In genomic region chr5:30943004-30943403, GRCm38 (mm10) we compare ENCODE assay signal across 12 mouse cellular contexts. TPM values are rescaled to one million over a fixed set of nuclear protein-coding genes. Genes with fewer than 3 reads are reported as not detected.
DNase-seq lines count a peak whose midpoint lies in the region; ATAC-seq and TF ChIP-seq lines count a peak whose summit lies in the region.
"Had no signal": no experiment of that assay in that cellular context is flagged by ENCODE, and none has a peak within 500 bp of the region (broad histone marks: within the 10 kb centered on the region; RNA-seq: fewer than 3 reads in every experiment).

No protein-coding gene starts in this region.

- no peak for ATAC-seq in intestine, postnatal 0 days
- ATAC-seq in intestine, embryonic 16.5 days: no peak
- no peak for ATAC-seq in kidney, postnatal 0 days (replicated peaks; ENCODE audit: low FRiP score, low read depth)

- H3K4me1 ChIP-seq in intestine, postnatal 0 days (replicated peaks; ENCODE audit: control insufficient read depth, insufficient read depth, low read length): no peaks in the 10 kb centered on the region
- peaks cover 10% of the 10 kb centered on the region for H3K4me1 ChIP-seq in intestine, embryonic 16.5 days (ENCODE audit: control insufficient read depth, insufficient read depth, low read length)
- no peaks in the 10 kb centered on the region for H3K4me1 ChIP-seq in kidney, postnatal 0 days (replicated peaks; ENCODE audit: insufficient read depth, low read length)

- H3K27ac ChIP-seq in intestine, postnatal 0 days (ENCODE audit: low read depth, low read length): no peak overlapping the region
- no peak overlapping the region for H3K27ac ChIP-seq in intestine, embryonic 16.5 days (ENCODE audit: low read length)
- no peak overlapping the region for H3K27ac ChIP-seq in kidney, postnatal 0 days
- H3K27ac ChIP-seq: lung, embryonic 15.5 days had no signal

- no peaks in the 10 kb centered on the region for H3K36me3 ChIP-seq in intestine, postnatal 0 days (ENCODE audit: control insufficient read depth, insufficient read depth)
- no peaks in the 10 kb centered on the region for H3K36me3 ChIP-seq in intestine, embryonic 16.5 days (ENCODE audit: control insufficient read depth, insufficient read depth, low read length)
- H3K36me3 ChIP-seq in kidney, postnatal 0 days (ENCODE audit: insufficient read depth, low read length): no peaks in the 10 kb centered on the region
- H3K36me3 ChIP-seq: lung, embryonic 15.5 days had no signal

- H3K9me3 ChIP-seq in intestine, postnatal 0 days (ENCODE audit: control insufficient read depth): no peaks in the 10 kb centered on the region
- H3K9me3 ChIP-seq in intestine, embryonic 16.5 days (ENCODE audit: control insufficient read depth, low read length): no peaks in the 10 kb centered on the region
- no peaks in the 10 kb centered on the region for H3K9me3 ChIP-seq in kidney, postnatal 0 days (replicated peaks; ENCODE audit: low read length)
- H3K9me3 ChIP-seq: lung, embryonic 15.5 days had no signal

- no peak overlapping the region for H3K4me2 ChIP-seq in intestine, postnatal 0 days (replicated peaks; ENCODE audit: low read depth)
- H3K4me2 ChIP-seq in intestine, embryonic 16.5 days (ENCODE audit: low read depth, low read length): no peak overlapping the region
- no peak overlapping the region for H3K4me2 ChIP-seq in kidney, postnatal 0 days (ENCODE audit: low read length)
- H3K4me2 ChIP-seq: lung, embryonic 15.5 days had no signal

- no peaks in the 10 kb centered on the region for H3K27me3 ChIP-seq in intestine, postnatal 0 days (replicated peaks; ENCODE audit: control insufficient read depth, insufficient read depth, low read length)
- no peaks in the 10 kb centered on the region for H3K27me3 ChIP-seq in intestine, embryonic 16.5 days (replicated peaks; ENCODE audit: control insufficient read depth, insufficient read depth, low read length)
- H3K27me3 ChIP-seq in kidney, postnatal 0 days (ENCODE audit: insufficient read depth, low read length): no peaks in the 10 kb centered on the region

- no peak overlapping the region for H3K4me3 ChIP-seq in intestine, postnatal 0 days (ENCODE audit: low read depth, low read length)
- H3K4me3 ChIP-seq in intestine, embryonic 16.5 days (ENCODE audit: low read length): no peak overlapping the region
- no peak overlapping the region for H3K4me3 ChIP-seq in kidney, postnatal 0 days (replicated peaks; ENCODE audit: low read depth, low read length)
- H3K4me3 ChIP-seq: lung, embryonic 15.5 days had no signal

- peak; percentile 73 for TF ChIP-seq CTCF in intestine, postnatal 0 days (IDR thresholded peaks at IDR 0.05; ENCODE audit: low read depth)
- TF ChIP-seq CTCF in kidney, postnatal 0 days (IDR thresholded peaks at IDR 0.05; ENCODE audit: low read depth): peak; percentile 58

- DNase-seq in thymus, postnatal 0 days (ENCODE audit: low spot score): peak; percentile 59
- no peak for DNase-seq in thymus, adult 18-20 months
- DNase-seq in kidney, postnatal 0 days (ENCODE audit: low spot score): no peak
- peak; percentile 72 for DNase-seq in thymus, postnatal 4 days
- no peak for DNase-seq in left cerebral cortex, adult 11 months (ENCODE audit: low spot score)
- no peak for DNase-seq in layer of hippocampus, adult 9-10 months (ENCODE audit: low spot score)
- DNase-seq: heart, postnatal 4 days; right cerebral cortex, adult 18-20 months had no signal

- WGBS in intestine, postnatal 0 days: 92% methylated on average over 2 of the region's 2 CpGs
- WGBS in intestine, embryonic 16.5 days: 92% methylated on average over 2 of the region's 2 CpGs
- 88% methylated on average over 2 of the region's 2 CpGs for WGBS in kidney, postnatal 0 days

- no peak overlapping the region for H3K9ac ChIP-seq in intestine, postnatal 0 days (ENCODE audit: low read depth, low read length)
- no peak overlapping the region for H3K9ac ChIP-seq in intestine, embryonic 16.5 days (ENCODE audit: low read depth, low read length)
- H3K9ac ChIP-seq in kidney, postnatal 0 days (ENCODE audit: low read depth, low read length): no peak overlapping the region
- H3K9ac ChIP-seq: lung, embryonic 15.5 days had no signal

RNA-seq across cellular contexts. Expression of gene Cgref1, which starts 2.4 kb away (rescaled TPM):
- 535 and 618 TPM in 2 replicates for polyA plus RNA-seq in intestine, postnatal 0 days (2015; fragmentation: Nextera tagmentation; extraction: Ambion mirVana)
- polyA plus RNA-seq in intestine, embryonic 16.5 days (2015; fragmentation: Nextera tagmentation; extraction: Ambion mirVana): 67.0 and 88.7 TPM in 2 replicates
- 0.70 and 0.71 TPM in 2 replicates for polyA plus RNA-seq in thymus, postnatal 0 days (2015; fragmentation: Nextera tagmentation; extraction: Ambion mirVana)
- 47.4 and 52.2 TPM in 2 replicates for polyA plus RNA-seq in kidney, postnatal 0 days (2015; fragmentation: Nextera tagmentation; extraction: Ambion mirVana)

RNA-seq across cellular contexts. Expression of gene Preb, which starts 17.2 kb away (rescaled TPM):
- polyA plus RNA-seq in intestine, postnatal 0 days (2015; fragmentation: Nextera tagmentation; extraction: Ambion mirVana): 150 and 161 TPM in 2 replicates
- 222 and 227 TPM in 2 replicates for polyA plus RNA-seq in intestine, embryonic 16.5 days (2015; fragmentation: Nextera tagmentation; extraction: Ambion mirVana)
- polyA plus RNA-seq in thymus, postnatal 0 days (2015; fragmentation: Nextera tagmentation; extraction: Ambion mirVana): 141 and 156 TPM in 2 replicates
- 103 and 117 TPM in 2 replicates for polyA plus RNA-seq in kidney, postnatal 0 days (2015; fragmentation: Nextera tagmentation; extraction: Ambion mirVana)

RNA-seq across cellular contexts. Expression of gene Khk, which starts 21.8 kb away (rescaled TPM):
- 89.6 and 97.9 TPM in 2 replicates for polyA plus RNA-seq in intestine, postnatal 0 days (2015; fragmentation: Nextera tagmentation; extraction: Ambion mirVana)
- polyA plus RNA-seq in intestine, embryonic 16.5 days (2015; fragmentation: Nextera tagmentation; extraction: Ambion mirVana): 26.9 and 32.5 TPM in 2 replicates
- 31.7 and 32.5 TPM in 2 replicates for polyA plus RNA-seq in thymus, postnatal 0 days (2015; fragmentation: Nextera tagmentation; extraction: Ambion mirVana)
- 68.9 and 70.6 TPM in 2 replicates for polyA plus RNA-seq in kidney, postnatal 0 days (2015; fragmentation: Nextera tagmentation; extraction: Ambion mirVana)

RNA-seq across cellular contexts. Expression of gene Tcf23, which starts 25.5 kb away (rescaled TPM):
- polyA plus RNA-seq in intestine, postnatal 0 days (2015; fragmentation: Nextera tagmentation; extraction: Ambion mirVana): 1.8 and 2.3 TPM in 2 replicates
- 3.3 and 4.2 TPM in 2 replicates for polyA plus RNA-seq in intestine, embryonic 16.5 days (2015; fragmentation: Nextera tagmentation; extraction: Ambion mirVana)
- polyA plus RNA-seq in thymus, postnatal 0 days (2015; fragmentation: Nextera tagmentation; extraction: Ambion mirVana): 0.03 and 0.04 TPM in 2 replicates
- polyA plus RNA-seq in kidney, postnatal 0 days (2015; fragmentation: Nextera tagmentation; extraction: Ambion mirVana): 2.2 and 2.3 TPM in 2 replicates
- polyA plus RNA-seq: brain, embryonic 14.5 days had no signal

RNA-seq across cellular contexts. Expression of gene Emilin1, which starts 29.8 kb away (rescaled TPM):
- 63.2 and 63.7 TPM in 2 replicates for polyA plus RNA-seq in intestine, postnatal 0 days (2015; fragmentation: Nextera tagmentation; extraction: Ambion mirVana)
- polyA plus RNA-seq in intestine, embryonic 16.5 days (2015; fragmentation: Nextera tagmentation; extraction: Ambion mirVana): 173 and 177 TPM in 2 replicates
- 47.0 and 47.5 TPM in 2 replicates for polyA plus RNA-seq in thymus, postnatal 0 days (2015; fragmentation: Nextera tagmentation; extraction: Ambion mirVana)
- polyA plus RNA-seq in kidney, postnatal 0 days (2015; fragmentation: Nextera tagmentation; extraction: Ambion mirVana): 204 and 226 TPM in 2 replicates

Comparison
In these comparisons a context has a peak if more than half of its experiments do, and no peak if none do; other contexts are left out.
1. DNase-seq: peak in thymus, postnatal 0 days (single experiment) and thymus, postnatal 4 days (single experiment); none in thymus, adult 18-20 months (0 of 2), kidney, postnatal 0 days (single experiment), left cerebral cortex, adult 11 months (single experiment) and layer of hippocampus, adult 9-10 months (single experiment).
2. RNA of gene Cgref1, which starts 2.4 kb away (polyA plus RNA-seq): 535 to 618 TPM in intestine, postnatal 0 days, 67.0 to 88.7 TPM in intestine, embryonic 16.5 days and 47.4 to 52.2 TPM in kidney, postnatal 0 days; 0.70 to 0.71 TPM in thymus, postnatal 0 days; every median in the first group is over 10 times any median in the second.